Mouse (Mus musculus) cortical plate, adult 2 months (tissue): ENCODE data around the gene Ndc1. TPM values are rescaled to one million over a fixed set of nuclear protein-coding genes. Genes with fewer than 3 reads are reported as not detected.

Experiments used
- H3K27ac ChIP-seq: fragments of 200-500 bp; 2 replicates; pipeline ENCODE4 v1.5.1; 2012; ENCODE audit warnings: low read length, control low read depth, inconsistent platforms; ENCODE audit not compliant: insufficient read depth
- H3K4me1 ChIP-seq: fragments of 200-500 bp; 2 replicates; pipeline ENCODE4 v1.6.1; 2011; ENCODE audit warnings: low read length; ENCODE audit not compliant: control insufficient read depth, insufficient read depth
- H3K4me3 ChIP-seq: fragments of 200-500 bp; 2 replicates; pipeline ENCODE4 v1.5.1; 2011; ENCODE audit warnings: mild to moderate bottlenecking, low read length, control low read depth; ENCODE audit not compliant: insufficient read depth
- CTCF ChIP-seq: fragments of 200-500 bp; IDR thresholded peaks from 2 replicates; pipeline ENCODE4 v1.5.1; 2011; ENCODE audit warnings: mild to moderate bottlenecking, control low read depth, low read length; ENCODE audit not compliant: insufficient read depth; ENCODE audit errors: extremely low read depth
- POLR2A ChIP-seq: fragments of 200-500 bp; IDR thresholded peaks from 2 replicates; pipeline ENCODE4 v1.6.1; 2011; ENCODE audit warnings: mild to moderate bottlenecking, low read length, control low read depth; ENCODE audit not compliant: insufficient read depth; ENCODE audit errors: extremely low read depth
- polyA plus RNA-seq: library from polyadenylated mRNA; depleted of rRNA; stranded (reverse); fragments of >200 nt; gene quantifications from 2 replicates; pipeline ENCODE4 v1.2.3, GENCODE M21; 2012; rRNA removed

The Ndc1 gene
- 10.4 and 11.4 TPM in 2 replicates for polyA plus RNA-seq

- Histone ChIP-seq H3K4me3 (peak within 1 kb of the TSS; percentile 60), H3K27ac (peak within 1 kb of the TSS; percentile 89), H3K4me1 (peaks cover 3% of the 10 kb centered on the region; the same call in 1 of the 2 replicates)
- TF ChIP-seq CTCF (no peak), POLR2A (0 out of 2 replicates have a peak, but pooled peaks have one; percentile 15)
Observed at GRCm38 (mm10) chr4:107367567-107368314, at the start of gene Ndc1. Gene Ndc1, plus strand, starts transcription at chr4:107367784.

GRCm38 (mm10) chr4:107318646-107319045 lies 48.9 kb upstream of the Ndc1 start:
- no peaks in the 10 kb centered on the region for H3K4me1 ChIP-seq
- no peak overlapping the region for H3K4me3 ChIP-seq
- TF ChIP-seq POLR2A (no peak), CTCF (no peak)
- no peak overlapping the region for H3K27ac ChIP-seq

DNA sequence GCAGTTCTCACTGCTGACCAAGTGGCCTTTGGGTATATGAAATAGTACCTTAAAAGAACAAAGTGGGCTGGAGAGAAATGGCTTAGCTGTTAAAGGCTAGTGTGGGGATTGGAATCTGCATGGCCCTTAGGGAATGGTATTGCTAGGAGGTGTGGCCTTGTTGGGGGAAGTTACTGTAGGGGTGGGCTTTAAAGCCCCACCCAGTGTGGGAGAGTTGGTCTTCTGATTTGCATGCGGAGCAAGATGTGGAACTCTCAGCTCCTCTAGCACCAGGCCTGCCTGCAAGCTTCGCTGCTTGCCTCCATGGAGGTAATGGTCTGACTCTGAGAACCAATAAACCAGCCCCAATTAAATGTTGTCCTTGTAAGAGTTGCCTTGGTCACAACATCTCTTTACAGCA lies 46.5 kb upstream of the Ndc1 start:
- Histone ChIP-seq H3K4me3 (no peak overlapping the region), H3K27ac (no peak overlapping the region), H3K4me1 (no peaks in the 10 kb centered on the region)
- TF ChIP-seq CTCF (no peak), POLR2A (no peak)

DNA sequence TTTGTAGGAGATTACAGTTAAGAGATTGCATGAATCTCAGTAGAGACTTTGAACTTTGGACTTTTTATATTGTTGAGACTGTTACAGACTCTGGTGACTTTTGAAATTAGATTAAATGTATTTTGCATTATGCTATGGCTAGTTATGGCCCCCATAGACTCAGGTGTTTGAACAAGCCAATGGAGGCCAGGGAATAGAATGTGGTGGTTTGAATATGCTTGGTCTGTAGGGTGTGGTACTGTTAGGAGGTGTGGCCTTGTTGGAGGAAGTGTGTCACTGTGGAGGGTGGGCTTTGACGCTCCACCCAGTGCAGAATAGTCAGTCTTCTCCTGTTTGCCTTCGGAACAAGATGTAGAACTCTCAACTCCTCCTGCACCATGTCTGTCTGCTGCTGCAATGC lies 44.5 kb upstream of the Ndc1 start:
- Histone ChIP-seq H3K4me1 (no peaks in the 10 kb centered on the region), H3K27ac (no peak overlapping the region), H3K4me3 (no peak overlapping the region)
- TF ChIP-seq POLR2A, result no peak

DNA sequence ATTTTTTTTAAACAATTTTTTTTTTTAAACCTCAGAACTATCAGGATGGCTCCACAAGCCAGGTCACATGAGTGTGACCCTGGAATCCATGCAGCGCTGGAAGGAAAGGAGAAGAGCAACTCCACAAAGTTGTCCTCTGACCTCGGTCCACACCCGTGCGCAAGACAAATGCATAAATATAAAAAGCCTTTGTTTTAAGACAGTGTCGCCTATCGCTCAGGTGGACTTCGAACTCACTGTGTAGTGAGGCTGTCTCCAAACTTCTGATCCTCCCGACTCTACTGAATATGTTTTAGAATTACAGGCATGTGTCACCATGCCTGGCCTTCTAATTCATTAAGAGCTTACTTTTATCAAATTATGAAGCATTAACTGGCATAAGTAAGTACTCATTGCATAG lies 39.1 kb upstream of the Ndc1 start:
- no peak overlapping the region for H3K27ac ChIP-seq
- TF ChIP-seq POLR2A, result no peak
- no peaks in the 10 kb centered on the region for H3K4me1 ChIP-seq
- H3K4me3 ChIP-seq, result no peak overlapping the region

DNA sequence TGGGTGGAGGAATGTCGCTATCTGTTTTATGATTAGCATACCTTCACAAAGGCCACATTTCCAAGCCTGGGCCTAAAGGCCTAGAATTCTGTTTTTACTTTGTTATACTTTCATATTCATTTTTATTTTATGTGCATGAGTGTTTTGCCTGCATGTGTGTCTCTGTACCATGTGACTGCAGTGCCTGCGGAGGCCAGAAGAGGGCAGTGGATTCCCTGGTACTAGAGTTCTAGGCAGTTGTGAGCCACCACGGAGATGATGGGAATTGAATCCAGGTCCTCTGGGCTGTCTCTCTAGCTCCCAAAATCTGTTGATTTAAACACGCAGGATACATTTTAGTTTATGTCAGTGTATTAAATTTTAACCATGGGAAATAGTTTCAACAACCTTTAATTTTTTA lies 34.1 kb upstream of the Ndc1 start:
- H3K27ac ChIP-seq, result no peak overlapping the region
- TF ChIP-seq POLR2A, result no peak
- TF ChIP-seq CTCF, result no peak
- no peak overlapping the region for H3K4me3 ChIP-seq
- no peaks in the 10 kb centered on the region for H3K4me1 ChIP-seq

DNA sequence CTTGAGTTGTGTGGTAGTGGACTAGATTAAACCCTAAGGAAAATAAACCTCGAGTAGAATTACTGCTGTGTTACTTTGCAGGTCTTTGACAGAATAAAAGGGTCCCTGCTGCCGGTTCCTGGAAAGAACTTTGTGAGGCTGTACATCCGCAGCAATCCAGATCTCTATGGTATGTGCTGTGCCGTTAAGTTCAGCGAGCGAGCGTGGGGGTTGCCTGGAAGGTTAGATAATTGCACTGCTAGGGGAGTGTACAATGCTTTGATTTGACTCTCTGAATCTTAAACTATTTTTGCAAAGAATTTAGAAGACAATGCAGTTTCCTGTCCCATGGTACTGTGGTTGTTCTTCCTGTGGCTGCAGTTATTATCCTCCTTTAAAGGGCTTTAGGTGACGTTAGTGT lies 31.2 kb upstream of the Ndc1 start:
- TF ChIP-seq POLR2A (no peak), CTCF (no peak)
- Histone ChIP-seq H3K27ac (no peak overlapping the region), H3K4me3 (no peak overlapping the region), H3K4me1 (no peaks in the 10 kb centered on the region)

GRCm38 (mm10) chr4:107337455-107337854 lies 30.1 kb upstream of the Ndc1 start:
- Histone ChIP-seq H3K4me3 (no peak overlapping the region), H3K27ac (no peak overlapping the region), H3K4me1 (no peaks in the 10 kb centered on the region)
- TF ChIP-seq POLR2A, result no peak
- TF ChIP-seq CTCF, result no peak

GRCm38 (mm10) chr4:107341354-107341753 lies 26.2 kb upstream of the Ndc1 start:
- Histone ChIP-seq H3K4me3 (no peak overlapping the region), H3K27ac (no peak overlapping the region)

DNA sequence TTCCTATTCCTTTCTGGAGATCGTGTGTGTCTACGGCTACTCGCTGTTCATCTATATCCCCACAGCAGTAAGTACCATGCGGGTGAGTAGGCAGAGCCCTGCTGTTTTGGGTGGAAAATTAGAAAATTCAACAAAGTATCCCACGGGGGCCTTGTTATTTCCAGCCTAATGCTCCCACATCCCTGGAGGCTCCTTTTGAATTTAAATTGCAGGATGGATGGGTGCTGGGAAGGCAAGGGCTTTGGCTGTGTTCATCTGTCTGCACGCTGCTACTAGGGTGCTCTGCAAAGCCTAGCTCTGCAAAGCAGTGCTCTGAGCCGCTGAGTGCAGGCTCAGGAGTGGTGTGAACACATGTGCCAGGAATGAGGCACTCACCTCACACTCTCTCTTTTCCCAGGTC lies 23.0 kb upstream of the Ndc1 start:
- Histone ChIP-seq H3K27ac (peak overlapping the region; percentile 61; the same call in 1 of the 2 replicates), H3K4me1 (no peaks in the 10 kb centered on the region), H3K4me3 (no peak overlapping the region)
- no peak for TF ChIP-seq POLR2A
- TF ChIP-seq CTCF, result no peak

More at GRCm38 (mm10) chr4:107341354-107341753, 26.2 kb upstream of the Ndc1 start:
- TF ChIP-seq CTCF, result no peak
- TF ChIP-seq POLR2A, result no peak
- H3K4me1 ChIP-seq, result no peaks in the 10 kb centered on the region
